Mouse (Mus musculus): Measurements from ENCODE around the gene Pfn3. TPM values are rescaled to one million over a fixed set of nuclear protein-coding genes. Genes with fewer than 3 reads are reported as not detected.
A peak's percentile ranks its signal among the peaks of the same experiment; 100 is the strongest.

The Pfn3 gene
- polyA plus RNA-seq, 1 experiment from 2014 or later: not detected

GRCm38 (mm10) chr13:55420933-55421800 is 6.1 kb upstream of the Pfn3 start:
- Histone ChIP-seq H3K9ac (replicated peaks) (peak overlapping the region; percentile 26), H3K4me3 (peak overlapping the region; percentile 27), H3K9me3 (no peaks in the 10 kb centered on the region), H3K27me3 (peaks cover 34% of the 10 kb centered on the region), H3K4me2 (replicated peaks) (peak overlapping the region; percentile 41), H3K4me1 (peaks cover 22% of the 10 kb centered on the region), H3K27ac (replicated peaks) (no peak overlapping the region), H3K36me3 (no peaks in the 10 kb centered on the region)
- WGBS: 14% methylated on average over 35 of the region's 35 CpGs
- ATAC-seq (replicated peaks): peak; percentile 73

DNA sequence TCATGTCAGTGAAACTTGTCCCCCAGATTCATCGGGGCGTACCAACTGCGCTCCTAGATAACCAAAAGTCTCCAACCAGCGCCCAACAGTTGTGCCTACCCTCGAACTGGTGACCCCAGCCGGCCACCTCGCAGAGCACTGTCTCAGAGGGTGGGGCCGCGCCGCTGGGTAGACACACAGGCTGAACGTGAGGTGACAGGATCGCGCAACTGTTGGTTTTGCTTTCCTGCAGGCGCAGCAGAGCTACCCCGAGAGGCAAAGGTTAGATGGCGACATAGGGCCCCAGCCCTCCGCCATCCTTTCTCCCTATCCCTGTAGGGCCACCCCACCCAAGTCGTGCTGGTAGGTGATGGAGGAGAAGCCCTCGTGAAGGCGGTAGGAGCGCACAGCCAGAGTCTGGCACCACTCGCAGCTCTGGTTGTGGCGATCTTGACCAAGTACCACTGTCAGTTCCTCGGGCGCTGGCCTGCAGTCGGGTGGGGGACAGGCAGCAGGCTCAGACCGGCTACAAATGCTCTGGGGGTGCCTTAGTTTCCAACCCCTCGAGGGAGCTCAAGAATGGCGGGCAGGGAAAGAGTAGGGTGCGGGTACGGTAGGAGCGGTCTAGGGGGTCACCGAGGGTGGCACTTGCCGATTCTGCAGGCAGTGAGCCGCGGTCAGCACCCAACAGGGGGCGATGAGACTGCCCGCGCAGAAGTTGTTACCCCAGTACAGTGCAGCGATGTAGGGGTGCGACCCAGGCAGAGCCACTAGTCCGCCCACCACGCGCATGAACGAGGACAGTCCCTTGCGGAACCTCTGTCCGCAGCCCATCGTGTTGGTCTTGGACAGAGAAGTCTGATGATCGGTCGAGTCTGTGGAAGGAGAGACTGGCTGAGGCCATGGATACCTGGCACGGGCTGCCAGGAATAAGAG is 5.2 kb upstream of the Pfn3 start:
- H3K36me3 ChIP-seq: no peaks in the 10 kb centered on the region
- H3K27ac ChIP-seq (replicated peaks): no peak overlapping the region
- H3K9ac ChIP-seq (replicated peaks): no peak overlapping the region
- H3K4me3 ChIP-seq: no peak overlapping the region
- H3K27me3 ChIP-seq: peaks cover 34% of the 10 kb centered on the region
- peaks cover 22% of the 10 kb centered on the region for H3K4me1 ChIP-seq
- WGBS: 32% methylated on average over 51 of the region's 51 CpGs
- H3K9me3 ChIP-seq: no peaks in the 10 kb centered on the region
- H3K4me2 ChIP-seq (replicated peaks): peak overlapping the region; percentile 41
- peak; percentile 47 for ATAC-seq (replicated peaks)

GRCm38 (mm10) chr13:55419142-55419541 is 4.1 kb upstream of the Pfn3 start:
- Histone ChIP-seq H3K4me1 (peaks cover 30% of the 10 kb centered on the region), H3K27me3 (peaks cover 34% of the 10 kb centered on the region), H3K9me3 (no peaks in the 10 kb centered on the region), H3K4me2 (replicated peaks) (no peak overlapping the region), H3K27ac (replicated peaks) (no peak overlapping the region), H3K9ac (replicated peaks) (no peak overlapping the region), H3K36me3 (no peaks in the 10 kb centered on the region), H3K4me3 (no peak overlapping the region)
- 88% methylated on average over 5 of the region's 5 CpGs for WGBS
- no peak for ATAC-seq (replicated peaks)

DNA sequence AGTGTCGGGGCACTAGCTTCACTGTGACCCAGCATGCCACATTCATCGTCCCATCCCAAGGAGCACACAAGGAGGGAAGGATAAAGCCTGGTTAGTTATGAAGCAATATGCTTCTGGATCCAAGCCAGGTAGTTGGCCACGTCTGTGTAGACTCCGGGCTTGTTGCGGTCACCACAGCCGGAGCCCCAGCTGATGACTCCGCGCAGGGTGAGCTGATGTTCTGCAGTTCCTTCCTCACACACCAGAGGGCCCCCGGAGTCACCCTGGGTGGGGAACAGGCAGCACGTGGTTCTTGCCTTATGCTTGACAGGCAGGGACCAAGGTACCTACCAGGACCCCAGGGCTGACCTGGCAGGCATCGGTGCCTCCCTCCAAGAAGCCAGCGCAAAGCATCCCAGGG is 3.0 kb upstream of the Pfn3 start:
- Histone ChIP-seq H3K27ac (replicated peaks) (no peak overlapping the region), H3K4me1 (peaks cover 30% of the 10 kb centered on the region), H3K4me2 (replicated peaks) (peak overlapping the region; percentile 33), H3K9ac (replicated peaks) (peak overlapping the region; percentile 18; the same call in 1 of the 2 replicates), H3K4me3 (peak overlapping the region; percentile 14), H3K27me3 (peaks cover 34% of the 10 kb centered on the region), H3K36me3 (no peaks in the 10 kb centered on the region), H3K9me3 (no peaks in the 10 kb centered on the region)
- 11% methylated on average over 12 of the region's 12 CpGs for WGBS
- peak; percentile 49 for ATAC-seq (replicated peaks)

- 82% methylated on average over 12 of the region's 12 CpGs for WGBS
- Histone ChIP-seq H3K27me3 (peaks cover under 1% of the 10 kb centered on the region; the same call in 1 of the 2 replicates), H3K4me1 (peaks cover 14% of the 10 kb centered on the region), H3K36me3 (no peaks in the 10 kb centered on the region), H3K9ac (replicated peaks) (no peak overlapping the region), H3K27ac (replicated peaks) (no peak overlapping the region), H3K4me2 (replicated peaks) (no peak overlapping the region), H3K4me3 (no peak overlapping the region), H3K9me3 (no peaks in the 10 kb centered on the region)
- ATAC-seq (replicated peaks): no peak
These were observed 1.7 kb downstream of the Pfn3 start for GRCm38 (mm10) chr13:55413333-55413732.

DNA sequence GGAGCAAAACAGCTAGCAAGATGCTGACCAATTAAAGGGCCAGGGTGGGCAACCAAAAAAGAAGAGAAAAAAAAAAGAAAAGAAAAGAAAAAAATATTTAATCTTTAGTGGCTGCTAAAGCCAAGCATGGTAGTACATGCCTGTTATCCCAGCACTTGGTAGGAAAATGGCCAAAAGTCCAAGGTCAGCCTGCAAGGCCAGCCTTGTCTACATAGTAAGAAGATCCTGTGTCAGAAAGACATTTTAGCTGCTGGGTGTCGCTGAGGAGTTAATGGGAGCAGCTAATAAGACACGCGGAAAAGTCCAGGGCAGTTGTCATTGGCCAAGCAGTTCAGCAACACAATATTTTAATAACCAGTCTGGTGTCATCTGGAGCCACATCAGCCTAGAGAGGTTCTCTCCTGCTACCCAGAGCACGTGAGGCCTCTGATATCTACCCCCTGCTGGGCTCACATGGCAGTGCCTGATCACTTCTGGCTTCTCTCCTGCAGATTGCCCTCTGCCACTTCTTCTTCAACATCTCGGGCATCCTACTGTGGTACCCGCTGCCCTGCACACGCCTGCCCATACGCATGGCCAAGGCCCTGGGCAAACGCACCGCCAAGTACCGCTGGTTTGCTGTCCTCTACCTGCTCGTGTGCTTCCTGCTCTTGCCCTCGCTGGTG is 2.3 kb downstream of the Pfn3 start:
- 83% methylated on average over 13 of the region's 13 CpGs for WGBS
- Histone ChIP-seq H3K9ac (replicated peaks) (no peak overlapping the region), H3K27ac (replicated peaks) (no peak overlapping the region), H3K4me1 (peaks cover 8% of the 10 kb centered on the region), H3K4me2 (replicated peaks) (no peak overlapping the region), H3K36me3 (no peaks in the 10 kb centered on the region), H3K9me3 (no peaks in the 10 kb centered on the region), H3K4me3 (no peak overlapping the region), H3K27me3 (no peaks in the 10 kb centered on the region)
- no peak for ATAC-seq (replicated peaks)

- Histone ChIP-seq H3K4me3 (no peak overlapping the region), H3K9me3 (no peaks in the 10 kb centered on the region), H3K27ac (replicated peaks) (no peak overlapping the region), H3K27me3 (no peaks in the 10 kb centered on the region), H3K36me3 (no peaks in the 10 kb centered on the region), H3K4me2 (replicated peaks) (no peak overlapping the region), H3K4me1 (peaks cover 8% of the 10 kb centered on the region), H3K9ac (replicated peaks) (no peak overlapping the region)
- ATAC-seq (replicated peaks): no peak
- WGBS: 79% methylated on average over 7 of the region's 7 CpGs
These were observed 3.2 kb downstream of the Pfn3 start for GRCm38 (mm10) chr13:55411826-55412225.

GRCm38 (mm10) chr13:55408546-55409120 is 6.4 kb downstream of the Pfn3 start:
- no peak for ATAC-seq (replicated peaks)
- no peak overlapping the region for H3K4me3 ChIP-seq
- no peaks in the 10 kb centered on the region for H3K27me3 ChIP-seq
- no peak overlapping the region for H3K27ac ChIP-seq (replicated peaks)
- no peaks in the 10 kb centered on the region for H3K36me3 ChIP-seq
- no peaks in the 10 kb centered on the region for H3K9me3 ChIP-seq
- peaks cover 15% of the 10 kb centered on the region for H3K4me1 ChIP-seq
- 88% methylated on average over 19 of the region's 19 CpGs for WGBS
- H3K9ac ChIP-seq (replicated peaks): no peak overlapping the region
- no peak overlapping the region for H3K4me2 ChIP-seq (replicated peaks)

DNA sequence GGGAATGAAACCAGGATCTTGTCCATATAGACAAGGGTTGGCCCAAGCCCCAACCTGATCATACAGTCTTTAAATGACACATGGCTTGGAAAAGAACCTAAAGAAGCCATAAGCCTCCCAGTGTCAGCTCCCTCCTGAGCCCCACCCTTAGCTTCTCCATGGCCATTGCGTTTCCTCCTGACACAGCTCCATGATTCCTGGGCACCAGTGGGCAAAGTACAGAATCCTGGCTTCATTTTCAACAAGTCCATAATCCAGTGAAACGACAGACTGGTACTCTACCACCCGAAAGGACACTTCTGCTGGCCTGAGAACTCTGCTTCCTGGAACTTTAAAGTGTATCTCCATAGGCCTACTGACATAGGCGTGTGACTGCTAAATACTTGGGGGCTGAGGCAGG is 7.7 kb downstream of the Pfn3 start:
- H3K9me3 ChIP-seq: no peaks in the 10 kb centered on the region
- H3K27ac ChIP-seq (replicated peaks): no peak overlapping the region
- ATAC-seq (replicated peaks): no peak
- H3K27me3 ChIP-seq: no peaks in the 10 kb centered on the region
- H3K36me3 ChIP-seq: no peaks in the 10 kb centered on the region
- WGBS: 88% methylated on average over 4 of the region's 4 CpGs
- no peak overlapping the region for H3K4me2 ChIP-seq (replicated peaks)
- no peak overlapping the region for H3K9ac ChIP-seq (replicated peaks)
- H3K4me1 ChIP-seq: peaks cover 18% of the 10 kb centered on the region
- H3K4me3 ChIP-seq: no peak overlapping the region

DNA sequence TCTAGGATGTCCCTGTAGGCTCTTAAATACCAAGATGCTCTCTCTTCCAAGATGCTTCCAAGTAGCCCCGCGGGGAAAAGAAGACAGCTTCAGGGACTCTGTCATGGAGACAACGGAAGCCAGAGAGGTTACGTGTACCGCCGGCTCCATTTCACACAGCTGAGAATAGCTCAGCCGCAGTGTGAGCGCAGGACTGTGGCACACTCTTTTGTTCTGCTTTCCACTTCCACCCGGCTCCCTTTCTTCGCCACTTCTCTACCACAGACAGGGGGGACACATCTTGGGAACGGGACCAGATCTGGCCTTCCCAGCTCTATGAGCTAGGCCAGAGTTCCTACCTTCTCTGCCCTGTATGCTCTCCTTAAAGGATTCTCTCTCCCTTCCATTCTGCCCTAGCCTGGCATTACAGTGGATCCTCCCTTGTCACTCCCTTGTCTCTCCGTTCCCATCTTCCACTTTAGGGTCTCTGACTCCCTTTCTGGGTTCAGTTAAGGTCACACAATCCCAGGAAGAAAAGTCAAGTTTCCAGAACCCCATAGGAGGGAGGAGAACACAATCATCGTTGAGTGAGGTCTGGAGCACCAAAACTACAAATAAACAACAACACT is 9.1 kb downstream of the Pfn3 start:
- Histone ChIP-seq H3K4me2 (replicated peaks) (0 out of 2 replicates have a peak overlapping the region, but pooled peaks have one; percentile 9), H3K9me3 (no peaks in the 10 kb centered on the region), H3K27ac (replicated peaks) (peak overlapping the region; percentile 71), H3K9ac (replicated peaks) (0 out of 2 replicates have a peak overlapping the region, but pooled peaks have one; percentile 2), H3K4me3 (no peak overlapping the region), H3K27me3 (no peaks in the 10 kb centered on the region), H3K4me1 (peaks cover 18% of the 10 kb centered on the region), H3K36me3 (no peaks in the 10 kb centered on the region)
- peak; percentile 75 for ATAC-seq (replicated peaks)
- 52% methylated on average over 13 of the region's 13 CpGs for WGBS

Data from forebrain, embryonic 15.5 days (tissue).